In genomic region chr9:117903025-117903424, GRCm38 (mm10) we compare ENCODE assay signal across 8 mouse cellular contexts.
DNase-seq lines count a peak whose midpoint lies in the region; ATAC-seq and TF ChIP-seq lines count a peak whose summit lies in the region.

No protein-coding gene starts in this region.

- DNase-seq in cerebellum, adult 11 months, result peak; percentile 49
- DNase-seq in CD4-positive, CD25-positive, alpha-beta regulatory T cell, adult 2 months (ENCODE audit: low read depth, low spot score), result peak; percentile 60
- DNase-seq in cerebellum, adult 9-11 months, result peak; percentile 59
- DNase-seq in heart, postnatal 4 days, result peak; percentile 56
- peak; percentile 9 to 13 for DNase-seq in layer of hippocampus, postnatal 14 days (ENCODE audit: low spot score in 2 of 2)
- peak; percentile 19 for DNase-seq in stomach, postnatal 0 days (ENCODE audit: low spot score)

- no peak overlapping the region for H3K4me3 ChIP-seq in stomach, postnatal 0 days (ENCODE audit: low read depth, low read length)

- no peaks in the 10 kb centered on the region for H3K36me3 ChIP-seq in stomach, postnatal 0 days (ENCODE audit: control insufficient read depth, insufficient read depth, low read length)

- ATAC-seq in cerebellum, adult (ENCODE audit: insufficient number of reproducible peaks, low FRiP score, low TSS enrichment), result no peak
- peak; percentile 76 for ATAC-seq in megakaryocyte progenitor cell, adult 5-6 weeks (replicated peaks; ENCODE audit: poor library complexity)
- no peak for ATAC-seq in stomach, postnatal 0 days (ENCODE audit: low FRiP score, low TSS enrichment)

- no peak for TF ChIP-seq EP300 in stomach, postnatal 0 days (optimal IDR thresholded peaks at IDR 0.05)

- no peak overlapping the region for H3K9ac ChIP-seq in stomach, postnatal 0 days (ENCODE audit: low read length)

- no peaks in the 10 kb centered on the region for H3K4me1 ChIP-seq in stomach, postnatal 0 days (replicated peaks; ENCODE audit: control insufficient read depth, insufficient read depth)

- WGBS in stomach, postnatal 0 days, result 51% methylated on average over 4 of the region's 4 CpGs

- no peak overlapping the region for H3K27ac ChIP-seq in stomach, postnatal 0 days (replicated peaks)

- H3K4me2 ChIP-seq in stomach, postnatal 0 days (replicated peaks; ENCODE audit: low read depth), result no peak overlapping the region

- H3K27me3 ChIP-seq in stomach, postnatal 0 days (ENCODE audit: control insufficient read depth, insufficient read depth, low read length), result no peaks in the 10 kb centered on the region

- H3K9me3 ChIP-seq in stomach, postnatal 0 days (ENCODE audit: control insufficient read depth, low read length), result no peaks in the 10 kb centered on the region

- TF ChIP-seq CTCF in stomach, postnatal 0 days (IDR thresholded peaks at IDR 0.05; ENCODE audit: low read depth), result peak; percentile 82
